Mouse (Mus musculus): ENCODE results near the gene Zfp112. TPM values are rescaled to one million over a fixed set of nuclear protein-coding genes. Genes with fewer than 3 reads are reported as not detected.
"Not testable (repeated sequence)": the region's sequence is repeated elsewhere in the genome, so short reads cannot be mapped to it uniquely, and the experiment has no call there.

The Zfp112 gene
- 1 to 10 TPM; 2.8 to 3.9 (median 3.2) TPM for total RNA-seq (2022)

GRCm38 (mm10) chr7:24112156-24112856 is at the start of gene Zfp112:
Gene Zfp112, plus strand, starts transcription at chr7:24112314.
- DNase-seq (ENCODE audit: low spot score) = peak; percentile 85

DNA sequence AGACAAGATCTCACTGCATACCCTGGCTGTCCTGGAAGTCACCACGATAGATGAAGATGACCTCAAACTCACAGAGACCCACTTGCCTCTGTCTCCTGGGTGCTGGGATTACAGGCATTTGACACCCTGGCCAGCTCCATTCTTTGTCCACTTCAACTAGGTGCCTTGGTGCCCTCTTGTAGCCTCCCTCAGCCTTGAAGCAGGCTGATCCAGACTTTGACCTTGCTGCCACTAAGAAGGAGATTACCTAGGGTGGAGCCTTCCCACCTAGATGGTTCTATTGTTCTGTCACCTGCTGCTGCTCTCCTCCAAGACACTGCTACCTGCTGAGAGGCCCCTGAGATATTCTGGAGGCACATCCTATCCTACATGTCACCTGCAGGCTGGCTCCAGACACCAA is 37.7 kb upstream of the Zfp112 start:
- DNase-seq (ENCODE audit: low spot score) = not testable (repeated sequence)

GRCm38 (mm10) chr7:24081634-24082431 is 30.3 kb upstream of the Zfp112 start, which contains the start of gene Zfp180:
Gene Zfp180, plus strand, starts transcription at chr7:24081924.
- peak; percentile 98 for DNase-seq (ENCODE audit: low spot score)

GRCm38 (mm10) chr7:24082457-24083235 is 29.5 kb upstream of the Zfp112 start:
- DNase-seq (ENCODE audit: low spot score) = no peak

DNA sequence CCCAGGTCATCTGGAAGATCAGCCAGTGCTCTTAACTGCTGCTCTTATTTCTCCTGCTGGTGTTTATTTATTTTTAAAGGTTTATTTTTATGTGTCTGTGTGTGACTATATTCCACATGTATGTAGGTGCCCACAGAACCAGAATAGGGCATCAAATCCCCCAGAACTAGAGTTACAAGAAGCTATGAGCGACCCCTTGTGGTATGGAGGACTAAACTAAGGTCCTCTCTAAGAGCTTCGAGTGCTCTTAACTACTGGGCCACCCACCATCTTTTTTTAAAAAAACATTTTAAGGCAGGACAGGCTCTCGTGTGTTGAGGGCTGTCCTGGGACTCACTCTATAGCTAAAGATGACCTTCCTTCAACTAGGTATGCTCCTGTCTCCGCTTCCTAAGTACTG is 25.2 kb upstream of the Zfp112 start:
- DNase-seq (ENCODE audit: low spot score) = no peak

- DNase-seq (ENCODE audit: low spot score) = no peak
Observed at GRCm38 (mm10) chr7:24087485-24088125, 24.5 kb upstream of the Zfp112 start.

GRCm38 (mm10) chr7:24104403-24104802 is 7.7 kb upstream of the Zfp112 start:
- no peak for DNase-seq (ENCODE audit: low spot score)

DNA sequence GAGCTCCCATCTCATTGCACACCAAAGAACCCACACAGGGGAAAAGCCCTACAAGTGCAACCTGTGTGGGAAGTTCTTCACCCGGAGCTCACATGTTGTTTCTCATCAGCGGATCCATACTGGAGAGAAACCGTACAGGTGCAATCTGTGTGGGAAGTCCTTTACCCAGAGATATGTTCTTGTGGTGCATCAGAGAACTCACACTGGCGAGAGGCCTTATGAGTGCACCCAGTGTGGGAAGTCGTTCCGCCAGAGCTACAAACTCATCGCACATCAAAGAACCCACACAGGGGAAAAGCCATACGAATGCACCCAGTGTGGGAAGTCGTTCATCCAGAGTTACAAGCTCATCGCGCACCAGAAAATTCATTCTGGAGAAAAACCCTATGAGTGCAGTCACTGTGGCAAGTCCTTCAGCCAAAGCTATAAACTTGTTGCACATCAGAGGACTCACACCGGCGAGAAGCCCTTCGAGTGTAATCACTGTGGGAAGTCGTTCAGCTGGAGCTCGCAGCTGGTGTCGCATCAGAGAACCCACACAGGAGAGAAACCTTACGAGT is 6.9 kb upstream of the Zfp112 start:
- DNase-seq (ENCODE audit: low spot score) = no peak

DNA sequence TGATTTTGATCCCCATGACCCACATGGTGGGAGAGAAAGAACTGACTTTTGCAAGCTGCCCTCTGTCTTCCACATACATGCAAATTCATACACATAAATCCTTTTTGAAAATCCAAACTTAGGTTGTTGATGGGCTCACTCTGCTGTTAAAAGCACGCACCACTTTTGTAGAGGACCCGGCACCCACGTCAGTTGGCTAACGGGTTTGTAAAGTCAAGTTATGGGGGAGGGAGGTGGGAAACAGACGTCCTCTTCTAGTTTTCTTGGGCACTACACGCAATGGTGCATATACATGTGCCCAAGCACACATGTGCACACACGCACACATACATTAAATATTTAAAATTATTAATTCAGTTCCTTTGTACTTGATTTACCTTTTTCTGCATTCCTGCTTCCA is 1.3 kb upstream of the Zfp112 start:
- DNase-seq (ENCODE audit: low spot score) = no peak

- no peak for DNase-seq (ENCODE audit: low spot score)
Observed at GRCm38 (mm10) chr7:24111772-24112155, 350 bp upstream of the Zfp112 start.

GRCm38 (mm10) chr7:24113001-24113400 is 887 bp downstream of the Zfp112 start:
- peak; percentile 24 for DNase-seq (ENCODE audit: low spot score)

DNA sequence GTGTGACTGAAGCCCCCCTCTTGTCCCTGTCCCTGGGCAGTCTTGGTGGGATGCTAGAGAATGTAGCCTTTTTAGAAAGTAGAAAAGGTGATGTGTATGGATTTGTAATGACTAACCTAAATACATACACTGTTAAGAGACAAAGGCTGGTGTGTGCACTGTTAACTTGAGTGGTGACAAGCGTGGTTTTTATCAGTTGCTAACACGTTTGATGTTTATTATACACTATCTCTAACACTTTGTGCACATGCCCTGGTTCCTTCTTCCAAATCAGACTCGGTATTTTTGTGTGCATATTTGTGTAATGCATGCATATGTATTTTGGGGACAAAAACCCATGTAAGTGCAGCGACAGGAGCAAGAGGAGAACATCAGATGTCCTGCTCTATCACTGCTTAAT is 4.5 kb downstream of the Zfp112 start:
- no peak for DNase-seq (ENCODE audit: low spot score)

DNA sequence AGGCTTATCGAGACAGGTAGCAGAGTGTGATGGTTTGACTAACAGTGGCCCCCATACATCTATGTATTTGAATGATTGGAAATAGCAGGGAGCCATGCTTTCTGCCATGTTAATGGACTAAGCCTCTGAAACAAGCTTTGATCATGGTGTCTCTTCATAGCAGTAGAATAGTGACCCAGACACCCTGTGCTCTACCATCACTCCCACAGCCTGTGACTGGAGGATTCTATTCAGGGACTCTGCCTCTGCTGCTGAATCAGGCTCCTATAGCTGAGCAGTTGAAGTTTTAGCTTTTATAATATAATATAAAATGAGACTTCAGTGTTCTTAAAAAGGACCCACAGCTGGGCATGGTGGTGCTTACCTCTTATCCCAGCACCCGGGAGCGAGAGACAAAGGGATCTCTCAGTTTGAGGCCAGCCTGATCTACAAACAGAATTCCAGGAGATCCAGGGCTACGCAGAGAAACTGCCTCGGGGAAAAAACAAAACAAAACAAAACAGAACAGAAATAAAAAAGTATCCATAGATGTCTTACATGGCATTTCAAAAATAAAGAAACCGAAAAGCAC is 21.4 kb downstream of the Zfp112 start:
- DNase-seq (ENCODE audit: low spot score) = no peak

- peak; percentile 92 for DNase-seq (ENCODE audit: low spot score)
Observed at GRCm38 (mm10) chr7:24133996-24134828, 22.1 kb downstream of the Zfp112 start, which contains the start of gene Zfp235. Gene Zfp235, plus strand, starts transcription at chr7:24134169.

- no peak for DNase-seq (ENCODE audit: low spot score)
Observed at GRCm38 (mm10) chr7:24142566-24142965, 30.5 kb downstream of the Zfp112 start.

DNA sequence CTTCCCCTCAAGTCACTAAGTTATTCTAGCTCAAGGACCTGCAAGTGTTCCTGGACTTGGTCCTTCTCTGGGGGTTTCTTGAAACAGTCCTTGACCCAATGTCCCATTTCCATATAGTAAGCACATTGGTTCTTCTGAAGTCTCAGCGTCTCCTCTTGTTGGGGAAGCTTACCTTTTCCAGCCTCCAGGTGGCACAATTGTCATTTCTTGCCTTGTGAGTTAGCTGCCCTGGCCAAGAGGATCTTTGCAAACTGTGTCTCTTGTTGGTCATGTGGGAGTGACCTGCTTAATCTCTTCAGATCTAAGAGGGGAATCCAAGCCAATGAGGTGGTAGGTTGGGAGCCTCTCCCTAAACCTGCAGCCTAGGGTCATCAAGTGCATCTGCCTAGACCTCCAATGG is 41.2 kb downstream of the Zfp112 start:
- no peak for DNase-seq (ENCODE audit: low spot score)

DNA sequence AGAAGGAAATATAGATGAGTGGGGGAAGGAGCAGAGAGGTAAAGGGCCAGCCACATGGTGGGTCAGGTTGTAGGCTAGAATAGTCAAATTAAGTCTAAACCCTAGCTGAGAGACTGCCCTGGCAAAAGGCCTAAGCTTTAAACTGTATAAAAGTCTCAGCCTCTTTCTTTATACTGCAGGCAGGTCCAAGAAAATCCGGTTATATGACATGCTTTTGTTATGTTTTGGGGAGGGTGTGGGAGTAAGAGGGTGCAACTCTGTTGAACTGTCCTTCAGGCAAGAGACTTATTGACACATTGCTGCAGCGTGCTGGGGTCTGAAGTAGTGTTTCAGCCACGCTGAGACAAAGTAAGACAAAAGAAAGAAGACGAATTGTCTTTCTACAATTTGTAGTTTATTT is 60.1 kb downstream of the Zfp112 start:
- DNase-seq (ENCODE audit: low spot score) = no peak

DNA sequence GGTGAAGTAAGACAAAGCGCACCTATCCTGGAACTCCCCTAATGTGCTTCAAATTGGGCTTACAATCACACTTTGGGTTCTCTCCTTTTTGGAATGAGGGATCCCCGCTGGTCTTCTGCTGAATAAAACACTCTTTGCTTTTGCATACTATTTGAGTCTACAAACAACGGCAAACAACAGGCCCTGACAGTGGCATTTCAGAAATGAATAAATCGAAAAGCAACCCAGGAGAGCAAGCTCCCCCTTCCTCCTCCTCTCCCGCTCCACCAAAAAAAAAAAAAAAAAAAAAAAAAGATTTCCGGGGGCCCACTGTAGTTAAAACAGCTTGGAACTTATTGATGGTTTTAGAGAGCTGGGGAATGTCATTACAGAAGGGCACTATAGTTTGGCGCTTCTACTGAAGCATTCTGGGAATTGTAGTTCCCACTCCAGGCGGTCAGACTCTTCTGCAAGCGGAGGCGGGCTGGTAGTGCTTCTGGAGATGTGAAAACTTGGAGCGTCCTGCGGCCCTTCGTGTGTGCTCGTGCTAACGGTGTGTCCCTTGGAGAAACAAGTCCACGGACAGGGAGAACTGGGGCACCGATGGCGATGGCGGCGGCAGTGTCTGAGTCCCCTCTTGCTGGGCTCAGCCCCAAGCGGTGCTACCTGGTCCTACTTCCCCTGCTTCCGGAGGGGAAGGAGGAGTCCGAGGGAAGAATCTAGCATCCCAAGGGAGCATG is 62.7 kb downstream of the Zfp112 start, which contains the start of gene Zfp114:
Gene Zfp114 (plus strand): TSS at position 443 of the 719 bp plus-strand sequence.
- DNase-seq (ENCODE audit: low spot score) = peak; percentile 14

- DNase-seq (ENCODE audit: low spot score) = no peak
Observed at GRCm38 (mm10) chr7:24175337-24175711, 63.2 kb downstream of the Zfp112 start.
